Mouse (Mus musculus): ENCODE results near the gene Ube3b. TPM values are rescaled to one million over a fixed set of nuclear protein-coding genes. Genes with fewer than 3 reads are reported as not detected.

Ube3b gene
- 10 to 100 TPM; 74.7 to 88.0 TPM for total RNA-seq (2021)

GRCm38 (mm10) chr5:114380209-114381012 lies at the start of gene Ube3b, which contains the start of gene Kctd10:
Ube3b (plus strand) TSS chr5:114380607.
Kctd10 (minus strand) TSS chr5:114380508.
- intact Hi-C loops (cut with DNase I): loop anchor here (2.0 to 5.0 kb wide), 4 partner anchors 24 to 608 kb away; partner anchors contain the start of genes Iscu, Mmab, Mvk and Sart3
- peak; percentile 79 to 81 for DNase-seq (ENCODE audit: low spot score in 2 of 2)

DNA sequence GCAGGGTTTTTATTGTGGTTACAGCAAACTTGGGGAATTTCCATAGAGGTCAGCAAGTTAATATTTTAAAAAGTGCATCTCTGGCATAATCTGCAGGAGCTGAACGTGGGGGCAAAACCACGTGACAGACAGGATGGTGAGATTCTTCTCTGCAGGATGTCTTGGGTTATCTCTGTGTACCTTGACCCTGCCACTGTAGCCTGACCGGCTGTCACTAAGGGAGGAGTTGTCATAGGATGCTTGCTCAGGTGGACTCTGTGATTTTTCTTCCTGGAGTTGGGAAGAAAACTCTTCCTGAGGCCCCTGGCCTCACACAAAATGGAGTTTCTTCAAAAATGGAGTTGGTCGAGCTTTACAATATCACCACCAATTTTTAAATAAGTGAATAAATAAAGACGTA lies 37.4 kb upstream of the Ube3b start:
- intact Hi-C loops (cut with DNase I): no loop called here
- no peak for DNase-seq (ENCODE audit: low spot score in 2 of 2)

GRCm38 (mm10) chr5:114343612-114344011 lies 36.8 kb upstream of the Ube3b start:
- no peak for DNase-seq (ENCODE audit: low spot score in 2 of 2)
- intact Hi-C loops (cut with DNase I): no loop called here

DNA sequence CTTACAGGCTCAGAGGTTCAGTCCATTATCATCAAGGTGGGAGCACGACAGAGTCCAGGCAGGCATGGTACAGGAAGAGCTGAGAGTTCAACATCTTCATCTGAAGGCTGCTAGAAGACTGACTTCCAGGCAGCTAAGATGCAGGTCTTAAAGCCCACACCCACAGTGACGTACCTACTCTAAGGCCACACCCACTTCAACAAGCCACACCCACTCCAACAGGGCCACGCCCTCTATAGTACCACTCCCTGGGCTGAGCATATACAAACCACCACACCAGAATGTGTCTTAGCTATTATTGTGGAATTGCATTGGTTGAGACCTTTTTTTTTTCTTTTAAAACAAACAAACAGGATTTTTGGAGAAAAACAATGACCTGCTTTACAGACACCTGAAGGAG lies 34.9 kb upstream of the Ube3b start:
- intact Hi-C loops (cut with DNase I): no loop called here
- no peak for DNase-seq (ENCODE audit: low spot score in 2 of 2)

DNA sequence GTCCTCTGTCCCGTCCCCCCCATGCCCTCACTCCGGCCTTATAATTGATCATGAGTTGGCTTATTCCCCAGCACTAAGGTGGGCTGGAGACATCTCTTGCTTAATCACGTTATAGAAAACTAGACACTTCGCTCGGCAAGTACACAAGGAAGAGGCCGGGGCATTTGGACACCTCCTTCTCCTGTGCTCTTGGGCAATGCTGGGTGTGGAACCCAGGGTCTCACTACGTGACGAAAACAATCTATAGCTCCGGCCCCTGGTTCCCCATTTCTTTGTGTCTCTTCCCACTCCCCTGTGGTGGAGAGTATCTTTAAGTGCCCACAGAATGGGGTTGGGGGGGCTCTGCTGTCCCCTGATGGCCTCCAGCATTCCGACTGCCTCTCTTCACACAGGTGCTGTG lies 33.4 kb upstream of the Ube3b start:
- intact Hi-C loops (cut with DNase I): no loop called here
- no peak for DNase-seq (ENCODE audit: low spot score in 2 of 2)

DNA sequence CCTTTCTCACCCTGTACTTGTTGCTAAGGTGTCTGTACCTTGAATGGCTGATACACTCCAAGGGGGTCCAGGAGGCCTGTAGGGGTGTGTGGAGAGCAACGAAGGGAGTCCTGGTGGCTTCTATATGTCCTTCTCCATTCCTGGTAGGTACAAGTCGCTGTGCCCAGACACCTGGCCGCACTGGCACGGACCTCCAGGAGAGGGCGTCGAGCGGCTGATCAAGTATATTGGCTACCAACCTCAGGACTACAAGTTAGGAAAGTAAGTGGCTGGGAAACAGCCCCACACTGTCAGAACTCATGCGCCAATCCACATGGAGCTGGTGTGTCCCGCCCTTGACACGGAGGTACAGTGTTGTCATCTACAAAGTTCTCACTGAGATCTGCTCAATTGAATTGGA lies 28.9 kb upstream of the Ube3b start:
- intact Hi-C loops (cut with DNase I): no loop called here

DNA sequence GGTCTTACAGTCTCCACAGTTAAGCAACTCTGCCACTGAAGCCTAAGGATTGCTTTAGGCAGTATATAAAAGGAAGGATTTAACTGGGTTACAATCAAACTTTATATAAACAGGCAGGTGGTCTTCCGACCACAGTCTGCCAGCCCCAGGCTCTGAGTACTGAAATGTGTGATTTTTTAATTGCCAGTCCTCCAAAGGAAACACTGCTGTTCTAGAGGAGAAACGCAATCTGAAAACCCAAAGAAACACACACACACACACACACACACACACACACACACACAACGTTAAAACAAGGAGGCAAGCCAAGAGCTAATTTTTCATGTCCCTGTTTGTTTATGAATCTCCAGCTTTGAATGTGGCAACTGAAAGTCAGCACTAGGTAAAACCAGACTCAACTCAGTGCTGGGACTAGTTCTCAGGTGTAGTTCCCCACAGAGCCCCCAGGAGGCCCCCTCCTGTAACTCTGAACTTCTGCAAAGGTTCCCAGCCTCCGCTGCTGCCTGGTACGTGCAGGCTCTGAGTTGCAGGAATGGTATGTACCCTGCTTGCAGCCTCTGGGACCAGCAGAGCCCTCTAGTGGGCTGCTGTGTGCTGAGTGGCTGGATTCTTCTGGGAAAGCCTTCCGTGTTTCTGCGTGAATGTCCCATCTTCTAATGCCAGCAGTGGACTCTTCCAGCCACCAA lies 24.0 kb upstream of the Ube3b start:
- intact Hi-C loops (cut with DNase I): loop anchor here (2.0 to 5.0 kb wide), 3 partner anchors 24 to 216 kb away; partner anchors contain the start of genes Kctd10 and Ube3b
- peak; percentile 72 to 78 for DNase-seq (ENCODE audit: low spot score in 2 of 2)

More for the DNA sequence above, 28.9 kb upstream of the Ube3b start:
- DNase-seq (ENCODE audit: low spot score in 2 of 2): no peak

DNA sequence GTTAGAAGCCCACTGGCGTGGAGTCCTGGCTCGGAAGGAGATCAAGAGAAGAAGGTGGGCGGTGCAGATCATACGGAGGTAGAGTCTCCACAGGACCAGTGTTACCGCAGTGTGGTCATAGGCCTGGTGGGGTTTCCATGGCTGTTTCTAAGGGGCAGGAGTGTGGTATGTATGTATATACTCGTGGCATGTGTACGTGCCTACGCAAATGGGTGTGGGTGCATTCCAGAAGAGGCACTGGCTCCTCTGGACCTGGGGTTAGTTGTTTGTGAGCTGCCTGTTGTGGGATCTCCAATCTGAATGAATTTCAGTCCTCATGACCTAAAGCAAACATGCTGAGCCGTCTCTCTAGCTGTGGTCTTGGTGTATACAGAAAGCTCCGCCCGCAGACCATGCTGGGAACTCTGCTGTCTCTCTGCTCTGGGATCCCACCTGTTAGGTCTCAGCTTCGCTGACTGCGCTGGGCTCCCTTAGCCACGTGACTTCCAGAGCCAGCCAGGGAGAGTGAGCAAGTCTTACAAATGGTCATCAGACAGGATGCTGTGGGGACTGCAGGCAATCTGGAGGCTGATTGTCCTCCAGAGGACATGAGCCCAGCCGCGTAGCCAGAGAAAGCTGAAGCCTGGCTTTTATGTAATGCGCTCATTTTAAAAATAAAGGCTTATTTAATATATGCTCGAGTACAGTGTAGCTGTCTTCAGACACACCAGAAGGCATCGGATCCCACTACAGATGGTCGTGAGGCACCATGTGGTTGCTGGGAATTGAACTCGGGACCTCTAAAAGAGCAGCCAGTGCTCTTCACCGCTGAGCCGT lies 23.3 kb upstream of the Ube3b start:
- intact Hi-C loops (cut with DNase I): loop anchor here (2.0 to 5.0 kb wide), 3 partner anchors 24 to 215 kb away; partner anchors contain the start of genes Kctd10 and Ube3b
- DNase-seq (ENCODE audit: low spot score in 2 of 2): peak; percentile 55 to 78

DNA sequence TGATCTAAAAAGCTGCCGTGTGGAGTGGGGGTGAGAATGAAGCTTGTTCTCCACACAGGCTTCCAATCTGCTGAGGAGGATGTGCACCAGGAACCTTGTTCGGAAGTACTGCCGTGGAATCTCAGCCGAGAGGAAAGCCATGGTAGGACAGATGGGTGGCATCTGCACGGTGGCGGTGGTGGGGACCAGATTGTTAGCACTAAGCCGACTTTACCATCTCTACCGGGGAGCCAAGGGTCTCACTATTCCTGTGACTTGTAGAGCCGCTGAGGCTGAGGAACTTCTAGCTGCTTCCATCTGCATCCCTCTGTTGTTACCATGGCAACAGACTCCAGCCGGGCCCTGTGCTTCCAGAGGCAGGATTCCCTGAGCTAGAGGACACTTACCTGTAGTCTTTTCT lies 21.6 kb upstream of the Ube3b start:
- DNase-seq (ENCODE audit: low spot score in 2 of 2): peak; percentile 63 to 78
- intact Hi-C loops (cut with DNase I): loop anchor here (5.0 kb wide), 1 partner anchor 213 kb away; no protein-coding TSS in a partner anchor

DNA sequence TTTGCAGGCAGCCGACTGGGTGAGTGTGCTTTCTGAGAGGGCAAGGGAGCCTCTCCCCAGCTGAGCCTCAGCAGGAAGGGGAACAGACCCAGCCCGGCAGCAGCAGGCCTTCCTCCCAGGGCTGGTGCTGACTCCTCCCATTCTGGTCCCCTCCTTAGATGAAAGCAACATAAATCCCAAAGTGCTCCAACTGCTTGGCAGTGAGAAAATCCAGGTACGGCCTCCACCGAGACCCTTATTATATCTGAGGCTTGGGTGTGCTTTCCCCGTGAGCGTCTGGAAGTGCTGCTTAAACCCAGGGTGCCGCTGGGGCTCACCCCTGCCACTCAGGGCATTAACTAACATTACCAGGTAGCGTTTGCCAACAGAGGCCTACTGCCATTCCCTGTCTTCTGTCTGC lies 20.8 kb upstream of the Ube3b start:
- DNase-seq (ENCODE audit: low spot score in 2 of 2): no peak
- intact Hi-C loops (cut with DNase I): loop anchor here (5.0 kb wide), 1 partner anchor 213 kb away; no protein-coding TSS in a partner anchor

DNA sequence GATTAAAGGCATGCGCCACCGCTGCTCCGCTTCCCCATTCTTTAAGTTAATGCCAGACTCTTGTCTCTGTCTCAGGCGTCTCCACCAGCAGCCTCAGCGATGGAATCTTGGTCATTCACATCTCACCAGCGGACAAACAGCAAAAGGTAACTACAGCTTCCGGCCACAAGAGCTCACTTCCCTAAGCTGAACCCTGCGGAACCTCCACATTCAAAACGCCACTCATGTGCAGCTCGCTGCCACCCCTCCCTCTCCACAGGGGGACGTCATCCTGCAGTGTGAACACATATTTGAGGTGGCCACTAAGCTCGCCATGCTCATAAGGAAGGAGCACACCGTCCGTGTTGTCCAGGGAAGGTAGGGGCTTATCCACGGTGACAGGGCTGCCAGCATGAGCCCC lies 19.4 kb upstream of the Ube3b start:
- intact Hi-C loops (cut with DNase I): no loop called here
- DNase-seq (ENCODE audit: low spot score in 2 of 2): no peak

DNA sequence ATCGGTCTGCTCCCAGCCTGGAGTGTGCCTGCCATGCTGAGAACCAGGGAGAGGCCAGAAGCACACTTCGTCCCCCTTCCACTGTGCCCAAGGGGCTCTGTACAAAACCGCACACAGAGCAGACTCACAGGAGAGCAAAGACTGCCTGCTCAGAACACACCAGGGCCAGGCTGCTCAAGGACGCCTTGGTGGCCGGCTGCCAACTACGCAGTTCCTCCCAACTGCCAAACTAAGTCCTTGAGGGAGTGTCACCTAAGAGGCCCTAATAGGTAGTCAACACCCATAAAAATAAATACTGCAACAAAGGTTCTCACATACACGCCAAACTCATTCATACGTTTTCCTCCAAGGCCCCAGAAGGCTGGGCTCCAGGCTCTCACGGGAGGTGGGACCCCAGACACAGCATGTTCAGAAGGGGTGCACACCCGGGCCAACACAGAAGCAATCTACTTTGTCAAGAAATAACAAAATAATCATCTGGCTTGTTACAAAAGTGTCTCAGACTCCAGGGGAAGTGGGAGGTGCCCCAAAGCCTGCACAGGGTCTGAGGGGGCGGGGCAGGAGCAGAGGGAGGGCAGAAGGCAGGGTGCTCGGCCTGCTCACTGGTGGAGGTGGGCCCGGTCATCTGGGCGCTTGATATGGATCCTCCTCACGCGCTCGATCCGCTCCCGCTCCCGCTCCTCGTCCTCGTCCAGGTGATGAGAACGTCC lies 15.2 kb upstream of the Ube3b start:
- no peak for DNase-seq (ENCODE audit: low spot score in 2 of 2)
- intact Hi-C loops (cut with DNase I): no loop called here

- intact Hi-C loops (cut with DNase I): no loop called here
- no peak for DNase-seq (ENCODE audit: low spot score in 2 of 2)
These were observed 12.3 kb upstream of the Ube3b start for GRCm38 (mm10) chr5:114368121-114368520.

GRCm38 (mm10) chr5:114368803-114369496 lies 11.5 kb upstream of the Ube3b start:
- DNase-seq (ENCODE audit: low spot score in 2 of 2): no peak
- intact Hi-C loops (cut with DNase I): no loop called here

DNA sequence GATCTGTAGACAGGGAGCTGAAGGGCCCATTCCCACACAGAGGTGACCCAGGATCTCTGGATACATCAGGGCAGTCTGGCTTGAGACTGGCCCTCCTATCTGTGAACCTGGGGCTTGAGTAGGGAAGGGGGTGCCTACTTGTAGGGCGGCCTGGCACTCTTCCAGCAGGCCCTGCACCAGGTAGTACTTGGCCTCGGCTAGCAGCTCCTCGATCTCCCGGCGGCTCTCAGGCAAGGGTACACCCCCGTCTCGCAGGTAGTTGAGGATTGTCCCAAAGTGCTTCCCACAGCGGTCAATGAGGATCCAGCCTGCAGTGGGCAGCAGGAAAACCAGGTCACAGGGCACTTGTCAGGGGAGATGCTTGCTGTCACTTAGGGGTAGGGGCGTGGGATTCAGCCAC lies 10.5 kb upstream of the Ube3b start:
- intact Hi-C loops (cut with DNase I): no loop called here
- DNase-seq (ENCODE audit: low spot score in 2 of 2): no peak

- intact Hi-C loops (cut with DNase I): no loop called here
- DNase-seq (ENCODE audit: low spot score in 2 of 2): peak in 1 of 2 experiments; percentile 28
These were observed 10.0 kb upstream of the Ube3b start for GRCm38 (mm10) chr5:114370371-114370776.

GRCm38 (mm10) chr5:114371331-114371730 lies 9.1 kb upstream of the Ube3b start:
- no peak for DNase-seq (ENCODE audit: low spot score in 2 of 2)
- intact Hi-C loops (cut with DNase I): no loop called here

- no peak for DNase-seq (ENCODE audit: low spot score in 2 of 2)
- intact Hi-C loops (cut with DNase I): no loop called here
These were observed 8.5 kb upstream of the Ube3b start for GRCm38 (mm10) chr5:114371731-114372473.
